Mouse (Mus musculus) right cerebral cortex, postnatal 4 days (tissue): Measurements from ENCODE around the gene Gm8994.
"Not testable (repeated sequence)": the region's sequence is repeated elsewhere in the genome, so short reads cannot be mapped to it uniquely, and the experiment has no call there.

Experiments used
- DNase-seq: peaks from one replicate; pipeline ENCODE4 v3.0.0-alpha.2; 2022

Gene Gm8994

GRCm38 (mm10) chr6:136327239-136327638, at the start of gene Gm8994:
Gm8994 (plus strand) TSS chr6:136327539.
- DNase-seq = not testable (repeated sequence)

GRCm38 (mm10) chr6:136277685-136278084, 49.7 kb upstream of the Gm8994 start:
- no peak for DNase-seq

- no peak for DNase-seq
These were observed 42.8 kb upstream of the Gm8994 start for GRCm38 (mm10) chr6:136284565-136284964.

GRCm38 (mm10) chr6:136286180-136286579, 41.2 kb upstream of the Gm8994 start:
- DNase-seq = no peak

- DNase-seq = no peak
These were observed 40.8 kb upstream of the Gm8994 start for GRCm38 (mm10) chr6:136286589-136286988.

GRCm38 (mm10) chr6:136291424-136291823, 35.9 kb upstream of the Gm8994 start:
- DNase-seq = no peak

DNA sequence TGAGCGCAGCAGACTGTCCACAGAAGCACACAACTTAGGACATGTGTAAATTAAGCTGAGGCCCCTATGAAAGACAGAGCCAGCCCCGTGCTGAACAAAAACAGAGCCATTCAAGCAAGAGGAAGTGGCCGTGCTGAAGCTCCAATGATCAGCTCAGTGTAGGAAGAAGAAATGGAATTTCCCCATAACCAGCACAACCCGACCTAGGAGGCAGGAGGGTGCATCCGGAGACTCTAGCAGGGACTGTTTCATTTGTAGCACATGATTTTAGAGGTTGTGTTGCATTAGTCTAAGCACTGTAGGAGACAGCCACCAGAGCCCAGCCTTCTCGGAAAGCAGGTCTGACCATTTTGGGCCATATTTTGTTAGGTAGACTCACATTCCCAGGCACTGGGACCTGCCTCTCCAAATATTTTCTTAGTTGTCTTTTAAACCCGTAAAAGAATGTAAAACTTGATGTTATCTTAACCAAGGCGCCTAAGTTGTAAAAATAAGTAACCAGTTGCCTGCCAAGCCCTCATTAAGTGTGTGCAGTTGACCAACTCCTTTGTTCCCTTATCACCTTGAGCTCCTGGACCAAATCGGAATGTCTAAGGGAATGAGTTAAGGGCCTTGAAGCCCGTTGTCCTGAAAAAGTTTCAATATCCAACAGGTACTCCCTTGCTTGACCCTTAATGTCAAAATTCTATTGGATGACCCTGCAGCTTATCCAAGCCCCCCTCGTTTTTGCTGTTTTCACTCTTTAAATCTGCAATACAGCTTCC, 35.2 kb upstream of the Gm8994 start:
- no peak for DNase-seq

DNA sequence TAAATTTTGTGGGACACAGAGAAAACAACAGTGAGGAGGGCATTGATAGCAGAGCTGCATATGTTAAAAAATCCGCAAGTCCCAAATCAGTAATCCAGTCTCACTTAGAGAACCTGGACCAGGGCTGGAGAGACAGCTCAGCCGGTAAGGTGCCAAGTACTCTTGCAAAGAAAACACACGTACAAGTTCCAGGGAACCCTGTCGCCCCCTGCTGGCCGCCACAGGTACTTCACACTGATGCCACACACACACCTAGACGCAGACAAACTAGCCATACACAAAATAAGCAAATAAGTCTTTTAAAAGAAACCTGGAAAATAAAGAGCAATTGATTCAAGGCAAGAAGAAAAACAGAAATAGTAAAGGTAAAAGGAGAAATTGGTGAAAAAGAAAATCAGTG, 33.6 kb upstream of the Gm8994 start:
- DNase-seq = no peak

- peak; percentile 27 for DNase-seq
These were observed 31.5 kb upstream of the Gm8994 start for GRCm38 (mm10) chr6:136295821-136296220.

DNA sequence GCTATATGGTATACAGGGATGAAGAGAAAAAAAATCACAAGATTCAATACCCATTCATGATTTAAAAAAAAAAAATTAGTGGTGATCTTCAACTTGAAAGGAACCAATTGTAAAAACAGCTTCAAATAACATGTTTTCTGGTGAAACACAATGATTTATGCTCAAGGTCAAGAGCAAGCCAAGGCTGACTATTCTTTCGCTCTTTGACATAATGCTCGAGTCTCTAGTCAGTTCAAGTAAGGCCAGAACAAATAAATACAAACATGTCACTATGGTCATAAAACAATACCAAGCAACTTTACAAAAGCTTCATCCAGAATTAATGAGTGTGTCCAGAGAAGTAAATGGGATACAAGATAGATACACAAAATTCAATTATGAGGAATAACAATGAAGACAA, 31.1 kb upstream of the Gm8994 start:
- DNase-seq = no peak

DNA sequence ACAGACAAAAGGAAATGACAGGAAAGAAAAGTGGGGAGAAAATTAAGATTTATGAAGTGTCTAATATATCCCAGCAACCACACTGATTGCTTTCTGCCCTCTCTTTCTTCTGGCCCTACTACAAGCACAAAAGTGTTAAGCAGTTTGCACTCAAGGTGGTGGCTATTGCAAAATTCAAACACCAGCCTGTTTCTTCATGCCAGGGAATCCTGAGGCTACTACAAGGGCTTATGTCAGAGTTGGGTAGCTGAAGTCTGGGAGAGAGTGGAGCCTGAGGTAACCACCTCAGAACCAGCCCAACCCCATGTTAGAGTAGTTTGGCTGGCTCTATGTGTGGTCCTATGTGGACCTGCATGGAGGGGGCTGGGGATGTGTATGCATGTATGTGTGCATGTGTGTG, 23.8 kb upstream of the Gm8994 start:
- no peak for DNase-seq

DNA sequence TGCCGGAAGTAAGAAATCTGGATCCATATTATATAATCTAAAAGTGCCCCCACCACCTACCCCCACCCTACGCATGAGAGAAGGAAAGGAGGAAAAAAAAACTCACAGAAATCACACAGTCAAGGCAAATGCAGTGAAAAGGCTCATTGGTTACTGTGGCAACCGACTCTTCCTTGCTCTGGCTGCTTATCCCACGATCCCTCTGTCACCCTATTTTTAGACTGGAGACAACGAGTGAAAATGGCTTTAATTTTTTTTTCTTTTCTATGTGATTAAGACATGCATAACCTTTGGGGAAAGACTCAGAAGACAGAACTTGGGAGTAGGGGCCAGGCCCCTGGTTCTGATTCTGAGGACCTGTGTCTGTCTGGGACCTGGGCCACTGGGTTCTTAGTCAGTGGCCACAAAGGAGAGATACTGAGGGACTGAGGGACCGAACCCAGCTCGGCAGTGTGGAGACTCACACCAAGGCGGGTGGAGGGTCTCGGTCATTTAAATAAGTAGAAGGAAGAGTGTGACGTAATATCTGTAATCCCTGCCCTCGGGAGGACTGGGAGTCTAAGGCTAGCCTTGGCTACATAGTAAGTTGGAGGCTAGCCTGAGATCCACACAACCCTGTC, 22.9 kb upstream of the Gm8994 start:
- DNase-seq = no peak

DNA sequence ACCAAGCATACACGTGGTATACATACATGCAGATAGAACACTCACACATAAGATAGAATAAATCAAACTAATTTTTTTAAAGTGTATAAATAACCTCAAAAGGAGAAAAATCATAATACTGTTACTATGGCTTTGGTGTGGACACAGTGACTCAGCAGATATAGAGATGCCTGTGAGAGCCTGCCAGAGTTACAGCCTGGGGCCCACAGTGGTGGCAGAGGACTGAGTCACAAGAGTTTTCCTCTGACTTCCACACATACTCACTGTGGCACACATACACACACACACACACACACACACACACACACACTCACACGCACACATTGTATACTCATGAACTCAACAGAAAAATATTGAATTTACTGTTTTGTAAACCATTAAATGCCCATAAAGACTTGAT, 17.9 kb upstream of the Gm8994 start:
- DNase-seq = no peak

DNA sequence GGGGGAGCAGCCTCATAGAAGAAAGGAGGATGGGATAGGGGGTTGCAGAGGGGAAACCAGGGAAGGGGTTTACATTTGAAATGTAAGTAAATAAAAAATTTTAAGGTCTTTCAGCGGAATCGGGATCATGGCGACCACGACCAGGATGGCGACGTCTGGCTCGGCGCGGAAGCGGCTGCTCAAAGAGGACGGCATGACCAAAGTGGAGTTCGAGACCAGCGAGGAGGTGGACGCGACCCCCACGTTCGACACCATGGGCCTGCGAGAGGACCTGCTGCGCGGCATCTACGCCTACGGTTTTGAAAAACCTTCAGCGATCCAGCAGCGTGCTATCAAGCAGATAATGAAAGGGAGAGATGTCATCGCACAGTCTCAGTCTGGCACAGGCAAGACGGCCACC, 1.1 kb downstream of the Gm8994 start:
- DNase-seq = not testable (repeated sequence)

GRCm38 (mm10) chr6:136340669-136341068, 13.3 kb downstream of the Gm8994 start:
- no peak for DNase-seq

DNA sequence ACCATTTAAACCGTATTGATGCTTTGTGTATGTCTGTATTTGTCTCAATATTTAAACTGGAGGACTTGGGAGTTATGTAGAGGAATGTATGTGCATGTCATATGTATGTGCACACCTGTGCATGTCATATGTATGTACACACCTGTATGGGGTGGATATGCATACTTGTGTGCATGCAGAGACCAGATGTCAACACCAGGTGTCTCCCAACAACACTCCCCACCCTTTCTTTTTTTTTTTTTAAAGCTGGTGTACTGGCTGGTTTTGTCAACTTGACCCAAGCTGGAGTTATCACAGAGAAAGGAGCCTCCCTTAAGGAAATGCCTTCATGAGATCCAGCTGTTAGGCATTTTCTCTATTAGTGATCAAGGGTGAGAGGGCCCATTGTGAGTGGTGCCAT, 13.8 kb downstream of the Gm8994 start:
- no peak for DNase-seq

DNA sequence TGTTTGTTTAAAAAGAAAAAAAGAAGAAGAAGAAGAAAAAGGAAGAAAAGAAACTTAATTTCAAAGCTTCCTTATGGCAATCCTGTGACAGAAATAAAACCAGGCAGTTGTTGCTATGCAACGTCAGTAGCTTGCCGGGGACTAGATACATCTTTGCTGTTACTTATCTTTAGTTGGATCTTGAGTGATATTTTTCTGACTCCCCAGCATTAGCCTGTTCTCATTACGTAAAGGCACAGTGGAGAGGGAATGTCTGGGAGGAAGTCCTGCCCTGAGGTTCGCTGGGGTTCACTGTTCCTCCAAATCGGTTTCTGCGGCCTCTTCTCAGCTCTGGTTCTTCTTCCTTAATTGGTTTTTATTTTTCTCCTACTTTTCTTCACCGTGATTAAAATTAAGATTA, 16.5 kb downstream of the Gm8994 start:
- DNase-seq = no peak

GRCm38 (mm10) chr6:136345034-136345433, 17.7 kb downstream of the Gm8994 start:
- DNase-seq = no peak

DNA sequence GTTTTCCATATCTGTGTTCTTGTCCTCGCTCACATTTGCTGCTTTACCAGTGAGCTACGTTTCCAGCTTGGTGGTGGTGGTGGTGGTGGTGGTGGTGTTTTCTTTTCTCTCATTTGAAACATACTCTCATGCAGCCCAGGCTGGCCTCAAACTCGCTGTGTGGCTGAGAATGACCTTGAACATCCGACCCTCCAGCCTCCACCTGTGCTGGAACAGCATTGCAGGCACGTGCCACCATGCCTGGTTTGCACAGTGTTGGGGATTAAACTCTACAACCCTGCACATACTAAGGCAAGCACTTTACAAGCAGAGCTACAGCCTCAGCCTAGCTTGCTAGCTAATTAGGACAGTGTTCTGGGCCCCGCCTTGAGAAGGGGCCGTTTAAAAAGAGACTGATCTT, 18.3 kb downstream of the Gm8994 start:
- DNase-seq = no peak

DNA sequence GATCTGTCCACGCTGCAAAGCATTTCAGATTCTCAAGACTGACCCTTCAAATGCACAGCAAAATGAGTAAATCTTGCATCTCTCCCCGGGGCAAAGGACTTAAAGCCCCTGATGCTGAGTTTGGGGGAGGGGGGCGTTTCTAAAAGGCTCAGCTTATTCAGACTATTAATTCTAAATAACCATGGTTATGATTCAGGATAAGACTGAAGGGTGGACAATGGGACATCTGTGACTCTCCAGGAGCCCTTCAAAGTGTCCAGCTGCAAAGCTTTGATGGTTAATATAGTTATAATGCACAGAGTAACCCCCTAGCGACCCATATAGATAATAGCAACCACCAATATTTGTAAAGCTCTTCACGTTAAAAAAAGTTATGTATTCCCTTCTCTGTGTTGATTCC, 19.7 kb downstream of the Gm8994 start:
- DNase-seq = no peak

DNA sequence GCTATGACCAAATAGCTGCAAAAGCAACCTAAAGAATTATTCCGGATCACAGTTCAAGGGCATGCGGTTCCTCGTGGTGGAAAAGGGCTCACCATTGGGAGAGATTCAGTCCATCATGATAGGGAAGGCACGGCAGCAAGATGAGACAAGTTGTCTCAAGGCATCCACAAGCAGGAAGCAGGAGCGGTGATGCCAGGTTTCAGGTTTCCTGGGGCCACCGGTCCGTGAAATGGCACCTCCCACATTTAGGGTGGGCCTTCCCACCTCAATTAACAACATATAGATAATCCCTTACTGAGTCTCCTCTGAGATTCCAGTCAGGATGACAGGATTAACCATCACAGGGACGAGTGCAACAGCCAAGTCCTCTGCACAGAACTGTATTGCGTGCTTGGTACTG, 20.3 kb downstream of the Gm8994 start:
- DNase-seq = no peak

DNA sequence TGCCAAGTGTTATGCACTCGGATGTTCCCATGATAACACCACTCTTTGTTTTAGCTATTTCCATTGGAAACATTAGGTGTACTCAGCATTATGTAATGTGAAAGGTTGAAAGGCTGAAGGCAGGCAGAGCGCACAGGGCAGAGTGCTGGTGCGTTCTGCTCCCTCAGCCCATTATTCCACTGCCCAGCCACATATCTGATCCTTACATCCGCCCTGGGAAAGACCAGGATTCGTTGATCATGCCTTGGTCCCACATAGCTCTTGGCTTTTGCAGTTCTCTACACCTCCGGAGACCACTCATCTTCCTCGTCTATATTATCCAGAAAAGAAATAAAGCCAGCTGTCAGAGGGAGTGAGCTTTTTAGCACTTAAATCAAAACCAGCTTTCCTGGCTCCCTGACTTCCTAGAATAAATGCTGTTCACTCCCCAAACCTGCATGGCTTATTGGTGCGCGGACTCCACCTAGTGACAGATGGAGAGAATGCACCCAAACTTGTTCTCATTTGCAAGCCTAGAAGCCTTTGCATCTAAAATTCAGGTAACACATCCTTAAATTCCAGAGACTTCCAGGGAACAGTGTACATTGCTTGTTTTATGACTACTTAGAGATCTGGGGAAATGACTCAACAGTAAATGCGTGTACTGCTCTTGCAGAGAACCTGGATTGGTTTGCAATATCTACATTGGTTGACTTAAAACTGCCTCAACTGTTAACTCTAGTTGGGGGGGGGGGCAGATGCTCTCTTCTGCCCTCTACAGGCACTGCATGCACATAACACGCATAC, 26.3 kb downstream of the Gm8994 start:
- peak; percentile 84 for DNase-seq

DNA sequence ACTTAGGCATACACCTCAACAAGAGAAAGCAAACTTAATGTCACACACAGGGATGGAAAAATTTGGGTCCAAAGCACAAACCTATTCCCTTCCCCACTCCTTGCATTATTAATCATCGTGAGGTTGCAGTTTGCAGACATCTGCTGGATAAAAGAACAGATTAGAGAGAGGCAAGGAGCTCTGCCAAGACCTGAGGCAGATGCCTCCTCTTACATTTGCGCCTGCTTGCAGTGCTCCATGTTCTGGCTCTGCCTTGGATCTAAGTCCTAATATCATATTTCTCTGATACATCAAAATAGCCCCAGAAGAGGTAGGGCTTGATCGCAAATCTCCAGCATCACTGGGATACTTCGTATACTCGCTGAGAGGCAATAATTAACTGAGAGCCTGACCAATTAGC, 31.1 kb downstream of the Gm8994 start:
- no peak for DNase-seq

- DNase-seq = no peak
These were observed 36.0 kb downstream of the Gm8994 start for GRCm38 (mm10) chr6:136363313-136363712.
